Mouse (Mus musculus) left cerebral cortex, adult 9 months (tissue): ENCODE measurements around the gene Clasrp.
"Not testable (repeated sequence)": the region's sequence is repeated elsewhere in the genome, so short reads cannot be mapped to it uniquely, and the experiment has no call there.

ENCODE experiments used
- DNase-seq, 2 experiments: peaks; one replicate each; pipeline ENCODE4 v3.0.0; 2022; ENCODE audit warnings: low spot score in 2 of 2

Gene Clasrp

GRCm38 (mm10) chr7:19609641-19610332 is 5.5 kb upstream of the Clasrp start:
- no peak for DNase-seq

- DNase-seq, result no peak
Observed at GRCm38 (mm10) chr7:19607291-19607690, 3.0 kb upstream of the Clasrp start.

GRCm38 (mm10) chr7:19604606-19605214 is 424 bp upstream of the Clasrp start:
- not testable (repeated sequence) for DNase-seq

- DNase-seq, result no peak
Observed at GRCm38 (mm10) chr7:19603055-19603454, 1.2 kb downstream of the Clasrp start.

GRCm38 (mm10) chr7:19600562-19600961 is 3.7 kb downstream of the Clasrp start:
- peak; percentile 55 to 59 for DNase-seq

DNA sequence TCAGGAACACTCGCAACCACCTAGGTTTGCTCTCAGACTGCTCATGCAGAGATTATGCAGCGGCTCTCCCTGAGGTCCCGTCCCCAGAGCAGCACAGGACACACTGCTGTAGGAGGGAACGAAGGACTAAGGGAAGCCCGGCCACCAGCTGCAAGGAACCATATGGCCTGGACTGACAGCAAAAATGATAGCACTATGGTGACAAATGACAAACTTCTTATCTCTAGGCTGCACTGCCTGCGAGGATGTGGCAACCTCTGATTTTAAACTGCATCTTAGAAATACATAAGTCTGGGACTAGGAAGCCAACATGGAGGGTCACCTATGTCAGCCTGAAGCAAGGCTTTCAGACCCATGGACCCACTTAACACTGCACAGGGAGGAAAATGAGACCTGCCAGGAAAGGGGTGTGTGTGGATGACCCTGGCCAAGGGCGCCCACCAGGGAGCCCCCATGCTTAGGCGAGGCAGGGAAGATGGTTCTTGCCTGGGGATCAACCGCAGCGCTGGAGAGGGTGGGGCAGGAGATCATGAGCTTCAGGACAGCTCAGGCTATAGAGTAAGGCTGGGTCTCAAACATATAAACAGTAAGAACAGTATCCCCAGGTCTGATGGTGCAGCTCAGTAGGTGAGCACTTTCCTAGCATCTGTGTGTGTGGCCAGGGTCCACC is 11.1 kb downstream of the Clasrp start:
- DNase-seq, result no peak

- peak; percentile 67 to 85 for DNase-seq
Observed at GRCm38 (mm10) chr7:19589917-19590316, 14.4 kb downstream of the Clasrp start.

DNA sequence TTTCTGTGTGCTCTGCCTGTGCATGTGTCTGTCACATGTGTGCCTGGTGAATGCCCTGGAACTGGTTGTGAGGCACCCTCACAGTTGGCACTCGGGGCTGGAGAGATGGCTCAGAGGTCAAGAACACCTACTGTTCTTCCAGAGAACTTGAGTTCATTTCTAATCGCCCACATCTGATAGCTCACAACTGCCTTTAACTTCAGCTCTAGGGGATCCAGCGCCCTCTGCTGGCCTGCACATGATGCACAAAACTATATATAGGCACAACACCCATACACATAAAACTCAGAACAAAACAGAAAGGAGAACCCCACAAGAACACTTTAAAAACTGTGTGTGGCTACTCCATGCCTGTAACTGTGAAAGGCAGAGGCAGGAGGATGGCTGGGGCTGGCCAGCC is 15.1 kb downstream of the Clasrp start:
- peak in 1 of 2 experiments; percentile 51 for DNase-seq

- no peak for DNase-seq
Observed at GRCm38 (mm10) chr7:19586269-19586668, 18.0 kb downstream of the Clasrp start.

DNA sequence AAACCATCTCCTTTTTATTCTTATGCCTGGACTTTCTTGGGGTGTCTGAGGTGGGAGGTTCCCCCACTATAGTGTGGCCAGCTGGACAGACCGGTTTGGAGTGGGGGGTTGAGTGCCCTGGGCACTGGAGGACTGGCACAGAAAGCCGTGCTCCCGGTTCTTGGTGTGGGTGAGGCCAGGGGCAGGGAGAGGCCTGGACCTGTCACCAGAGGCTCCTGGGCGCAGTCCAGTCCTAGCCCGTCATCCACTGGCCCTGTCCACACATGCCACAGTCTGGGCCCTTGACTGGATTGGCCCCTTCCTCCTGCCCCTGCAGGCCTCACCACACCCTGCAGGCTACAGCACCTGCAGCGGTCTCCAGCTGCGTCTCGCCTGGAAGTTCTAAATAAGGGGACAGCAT is 23.7 kb downstream of the Clasrp start:
- DNase-seq, result no peak

- DNase-seq, result no peak
Observed at GRCm38 (mm10) chr7:19579751-19580150, 24.5 kb downstream of the Clasrp start.

DNA sequence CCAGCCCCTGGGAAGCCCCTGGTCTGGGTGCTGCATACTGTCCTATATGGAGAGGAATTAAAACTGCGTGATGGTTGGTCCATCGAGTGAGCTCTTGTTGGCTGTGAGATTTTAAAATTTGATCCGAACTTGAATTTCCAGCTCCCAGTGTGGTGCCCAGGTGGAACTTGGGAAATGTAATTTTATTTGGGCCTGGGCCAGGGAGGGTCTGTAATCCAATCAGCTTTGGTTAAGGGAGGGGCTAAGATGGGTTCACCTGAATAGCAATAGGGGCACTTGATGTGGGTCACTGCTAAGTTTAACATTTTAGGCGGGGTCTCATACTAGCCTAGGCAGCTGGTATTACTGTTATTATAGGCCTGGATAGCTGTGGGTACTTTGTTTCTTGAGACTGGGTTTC is 25.9 kb downstream of the Clasrp start:
- no peak for DNase-seq

GRCm38 (mm10) chr7:19577877-19578414 is 26.3 kb downstream of the Clasrp start:
- no peak for DNase-seq

DNA sequence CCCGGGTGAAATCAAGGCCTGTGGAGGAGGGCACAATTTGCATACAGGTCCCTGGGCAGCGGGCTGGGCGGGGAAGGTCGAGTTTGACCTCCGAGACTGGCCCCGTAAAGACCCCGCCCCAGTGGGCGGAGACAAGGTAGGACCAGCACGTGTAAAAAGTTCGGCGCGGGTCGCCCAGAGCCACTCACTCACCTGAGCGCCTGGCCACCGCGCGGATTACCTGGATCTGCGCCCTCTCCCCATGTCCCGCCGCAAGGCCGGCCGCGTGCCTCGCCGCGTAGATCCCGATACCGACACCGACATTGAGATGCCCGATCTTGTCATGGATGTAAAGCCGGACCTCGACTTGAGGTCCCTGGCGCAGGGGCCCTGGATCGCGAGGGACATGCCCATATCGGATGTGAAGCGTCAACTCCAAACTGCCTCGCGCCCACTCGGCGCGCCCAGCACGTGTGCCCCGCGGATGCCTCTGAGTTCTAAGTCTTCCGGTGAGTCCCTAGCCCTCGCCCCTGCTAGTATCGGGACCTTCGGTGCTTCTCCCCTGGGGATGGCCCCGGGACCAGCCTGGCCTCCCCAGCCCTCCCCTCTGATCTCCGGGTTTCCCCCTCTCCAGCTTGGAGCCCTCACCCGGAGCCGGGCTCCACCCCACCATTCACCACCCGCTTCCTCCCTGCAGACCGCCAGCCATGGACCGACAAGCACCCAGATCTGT is 27.0 kb downstream of the Clasrp start, which contains the start of the genes Zfp296 and Gemin7:
Gene Zfp296 (plus strand): TSS at position 147 of the 712 bp plus-strand sequence.
Gene Gemin7 (minus strand): TSS at position 455 of the 712 bp plus-strand sequence.
- DNase-seq, result no peak

GRCm38 (mm10) chr7:19575559-19575958 is 28.7 kb downstream of the Clasrp start:
- DNase-seq, result no peak

DNA sequence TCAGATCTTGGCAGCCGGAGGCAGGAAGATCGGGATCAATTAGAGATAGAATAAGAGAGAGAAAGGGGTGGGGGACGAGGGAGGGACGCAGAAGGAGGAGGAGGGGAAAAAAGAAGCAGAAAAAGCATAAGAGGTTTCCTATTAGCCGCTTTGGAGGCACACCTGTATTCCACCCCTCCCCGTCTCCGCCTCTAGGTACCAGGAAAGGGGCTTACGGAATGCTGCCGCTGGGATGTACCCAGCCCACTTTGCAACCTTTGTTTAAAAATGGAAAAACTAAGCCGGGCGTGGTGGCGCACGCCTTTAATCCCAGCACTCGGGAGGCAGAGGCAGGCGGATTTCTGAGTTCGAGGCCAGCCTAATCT is 30.5 kb downstream of the Clasrp start:
- DNase-seq, result no peak

GRCm38 (mm10) chr7:19572926-19573775 is 31.1 kb downstream of the Clasrp start:
- DNase-seq, result peak in 1 of 2 experiments; percentile 68

DNA sequence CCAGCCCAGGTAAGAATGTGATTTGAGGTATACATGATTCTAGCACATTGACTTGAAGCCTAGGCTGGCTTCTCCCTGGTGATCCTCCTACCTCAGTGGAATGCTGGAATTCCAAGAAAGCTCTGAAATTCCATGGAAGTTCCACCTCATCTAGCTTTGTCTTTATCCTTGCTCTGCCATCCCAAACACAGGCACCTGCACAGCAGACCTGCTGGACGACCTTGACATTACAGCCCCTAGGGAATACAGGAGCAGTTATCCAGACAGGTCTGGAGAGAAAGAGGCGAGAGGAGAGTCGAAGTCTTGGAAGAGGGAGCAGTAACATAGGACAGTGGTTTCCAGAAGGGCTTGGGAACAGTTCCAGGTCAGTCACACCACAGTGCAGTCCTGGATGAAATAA is 34.6 kb downstream of the Clasrp start:
- DNase-seq, result no peak

DNA sequence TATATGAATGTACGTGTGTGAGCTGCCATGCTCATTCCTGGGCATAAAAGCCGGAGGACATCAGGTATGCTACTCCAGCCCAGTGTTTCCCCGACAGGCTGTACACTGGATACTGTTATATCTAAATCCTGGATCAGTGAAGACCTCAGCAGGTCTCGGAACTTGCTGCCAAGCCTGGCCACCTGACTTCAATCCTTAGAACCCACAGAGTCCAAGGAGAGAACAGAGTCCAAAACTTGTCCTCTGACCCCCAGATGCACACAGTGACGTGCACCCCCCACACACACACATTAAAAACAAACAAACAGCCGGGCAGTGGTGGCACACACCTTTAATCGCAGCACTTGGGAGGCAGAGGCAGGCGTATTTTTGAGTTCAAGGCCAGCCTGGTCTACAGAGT is 36.9 kb downstream of the Clasrp start:
- DNase-seq, result no peak

- DNase-seq, result no peak
Observed at GRCm38 (mm10) chr7:19565803-19566202, 38.5 kb downstream of the Clasrp start.

- DNase-seq, result no peak
Observed at GRCm38 (mm10) chr7:19564455-19564854, 39.8 kb downstream of the Clasrp start.
